ENCODE assay signal across 23 mouse cellular contexts in genomic region chr8:3507979-3508754, GRCm38 (mm10). TPM values are rescaled to one million over a fixed set of nuclear protein-coding genes. Genes with fewer than 3 reads are reported as not detected.
DNase-seq lines count a peak whose midpoint lies in the region; ATAC-seq lines count a peak whose summit lies in the region.
"Had no signal": no experiment of that assay in that cellular context is flagged by ENCODE, and none has a peak within 500 bp of the region (broad histone marks: within the 10 kb centered on the region; RNA-seq: fewer than 3 reads in every experiment).

No protein-coding gene starts in this region.

- H3K4me1 ChIP-seq in liver, embryonic 11.5 days (replicated peaks; ENCODE audit: control insufficient read depth, insufficient read depth, low read length): no peaks in the 10 kb centered on the region
- 0 out of 2 replicates have a peak, but pooled peaks cover 8% of the 10 kb centered on the region for H3K4me1 ChIP-seq in liver, embryonic 15.5 days (replicated peaks)
- H3K4me1 ChIP-seq: embryonic facial prominence, embryonic 12.5 days; heart, embryonic 15.5 days; hindbrain, embryonic 15.5 days; limb, embryonic 10.5 days; neural tube, embryonic 15.5 days had no signal

- H3K36me3 ChIP-seq in liver, embryonic 11.5 days (ENCODE audit: control insufficient read depth, insufficient read depth, low read length): peaks cover 18% of the 10 kb centered on the region
- peaks cover 44% of the 10 kb centered on the region for H3K36me3 ChIP-seq in liver, embryonic 15.5 days (replicated peaks)

- H3K4me2 ChIP-seq in liver, embryonic 11.5 days: no peak overlapping the region
- H3K4me2 ChIP-seq in liver, embryonic 15.5 days: no peak overlapping the region
- H3K4me2 ChIP-seq: embryonic facial prominence, embryonic 12.5 days; heart, embryonic 15.5 days; hindbrain, embryonic 15.5 days; midbrain, embryonic 11.5 days; neural tube, embryonic 15.5 days had no signal

- no peaks in the 10 kb centered on the region for H3K27me3 ChIP-seq in liver, embryonic 11.5 days (replicated peaks; ENCODE audit: control insufficient read depth, insufficient read depth, low read length)
- H3K27me3 ChIP-seq in liver, embryonic 15.5 days: no peaks in the 10 kb centered on the region
- H3K27me3 ChIP-seq: embryonic facial prominence, embryonic 12.5 days; heart, embryonic 15.5 days; hindbrain, embryonic 15.5 days; neural tube, embryonic 15.5 days had no signal

- ATAC-seq in liver, embryonic 11.5 days (replicated peaks; ENCODE audit: low FRiP score): peak; percentile 50
- peak; percentile 51; the same call in 1 of the 2 replicates for ATAC-seq in liver, embryonic 15.5 days (ENCODE audit: insufficient read depth)
- ATAC-seq: activated CD4-positive, CD25-positive, alpha-beta regulatory T cell, adult 4 months; forebrain, postnatal 0 days had no signal

- DNase-seq in kidney, adult 11 months: peak; percentile 46
- no peak for DNase-seq in kidney, postnatal 10 days
- no peak for DNase-seq in liver, embryonic 11.5 days (ENCODE audit: low spot score)
- no peak for DNase-seq in liver
- DNase-seq in embryo, embryonic 10.5 days (ENCODE audit: low spot score): no peak
- no peak for DNase-seq in thymus, postnatal 36 days
- DNase-seq: adrenal gland, adult 8-10 months; cerebellum, adult 11-12 months; cerebellum, postnatal 14 days; forebrain, postnatal 0 days; heart, postnatal 4 days; lung, postnatal 10 days; thymus, postnatal 14 days had no signal

- WGBS in liver, embryonic 11.5 days: 75% methylated on average over 6 of the region's 6 CpGs
- WGBS in liver, embryonic 15.5 days (ENCODE audit: insufficient replicate concordance): 68% methylated on average over 6 of the region's 6 CpGs

- no peak overlapping the region for H3K27ac ChIP-seq in liver, embryonic 11.5 days (ENCODE audit: low read depth, low read length)
- no peak overlapping the region; the same call in 1 of the 2 replicates for H3K27ac ChIP-seq in liver, embryonic 15.5 days (replicated peaks)
- H3K27ac ChIP-seq: embryonic facial prominence, embryonic 12.5 days; heart, embryonic 15.5 days; hindbrain, embryonic 15.5 days; layer of hippocampus, adult 2 months; limb, embryonic 10.5 days; neural tube, embryonic 15.5 days had no signal

- no peak overlapping the region for H3K9ac ChIP-seq in liver, embryonic 11.5 days (ENCODE audit: low read depth, low read length)
- no peak overlapping the region for H3K9ac ChIP-seq in liver, embryonic 15.5 days
- H3K9ac ChIP-seq: embryonic facial prominence, embryonic 12.5 days; forebrain, postnatal 0 days; heart, embryonic 15.5 days; hindbrain, embryonic 15.5 days; neural tube, embryonic 15.5 days had no signal

- H3K9me3 ChIP-seq in liver, embryonic 11.5 days (ENCODE audit: control insufficient read depth, low read length): no peaks in the 10 kb centered on the region
- H3K9me3 ChIP-seq in liver, embryonic 15.5 days (replicated peaks): no peaks in the 10 kb centered on the region
- H3K9me3 ChIP-seq: embryonic facial prominence, embryonic 12.5 days; heart, embryonic 15.5 days; hindbrain, embryonic 15.5 days; limb, embryonic 10.5 days; neural tube, embryonic 15.5 days had no signal

- no peak overlapping the region for H3K4me3 ChIP-seq in liver, embryonic 11.5 days (ENCODE audit: low read depth, low read length)
- H3K4me3 ChIP-seq in liver, embryonic 15.5 days (replicated peaks): no peak overlapping the region
- H3K4me3 ChIP-seq: embryonic facial prominence, embryonic 12.5 days; heart, embryonic 15.5 days; hindbrain, embryonic 15.5 days; layer of hippocampus, adult 2 months; limb, embryonic 10.5 days; neural tube, embryonic 15.5 days had no signal

RNA-seq across cellular contexts. Expression of gene Pnpla6, which starts 7.0 kb away (rescaled TPM):
- polyA plus RNA-seq in liver, embryonic 11.5 days (2014; fragmentation: Nextera tagmentation; extraction: Ambion mirVana): 17.8 and 22.9 TPM in 2 replicates
- 9.2 and 11.9 TPM in 2 replicates for polyA plus RNA-seq in liver, embryonic 15.5 days (2015; fragmentation: Nextera tagmentation; extraction: Ambion mirVana)

RNA-seq across cellular contexts. Expression of gene Mcoln1, which starts 7.9 kb away (rescaled TPM):
- polyA plus RNA-seq in liver, embryonic 11.5 days (2014; fragmentation: Nextera tagmentation; extraction: Ambion mirVana): 36.2 and 39.8 TPM in 2 replicates
- 21.4 and 25.0 TPM in 2 replicates for polyA plus RNA-seq in liver, embryonic 15.5 days (2015; fragmentation: Nextera tagmentation; extraction: Ambion mirVana)

RNA-seq across cellular contexts. Expression of gene Zfp358, which starts 15.2 kb away (rescaled TPM):
- 8.7 and 8.9 TPM in 2 replicates for polyA plus RNA-seq in liver, embryonic 11.5 days (2014; fragmentation: Nextera tagmentation; extraction: Ambion mirVana)
- 4.8 and 5.8 TPM in 2 replicates for polyA plus RNA-seq in liver, embryonic 15.5 days (2015; fragmentation: Nextera tagmentation; extraction: Ambion mirVana)

RNA-seq across cellular contexts. Expression of gene Tex45, which starts 37.5 kb away (rescaled TPM):
- polyA plus RNA-seq in liver, embryonic 11.5 days (2014; fragmentation: Nextera tagmentation; extraction: Ambion mirVana): not detected in 2 replicates
- polyA plus RNA-seq in liver, embryonic 15.5 days (2015; fragmentation: Nextera tagmentation; extraction: Ambion mirVana): not detected in 2 replicates
- polyA plus RNA-seq: activated CD4-positive, CD25-positive, alpha-beta regulatory T cell, adult 4 months; heart, embryonic 15.5 days; intestine, embryonic 14.5 days; limb, embryonic 10.5 days had no signal

RNA-seq across cellular contexts. Expression of gene Pex11g, which starts 40.7 kb away (rescaled TPM):
- polyA plus RNA-seq in liver, embryonic 11.5 days (2014; fragmentation: Nextera tagmentation; extraction: Ambion mirVana): 3.4 and 4.3 TPM in 2 replicates
- 6.7 and 8.0 TPM in 2 replicates for polyA plus RNA-seq in liver, embryonic 15.5 days (2015; fragmentation: Nextera tagmentation; extraction: Ambion mirVana)
